20 mouse cellular contexts compared by ENCODE assay signal in genomic region chr14:60764526-60764925, GRCm38 (mm10). TPM values are rescaled to one million over a fixed set of nuclear protein-coding genes. Genes with fewer than 3 reads are reported as not detected.
DNase-seq lines count a peak whose midpoint lies in the region; ATAC-seq and TF ChIP-seq lines count a peak whose summit lies in the region.
"Had no signal": no experiment of that assay in that cellular context is flagged by ENCODE, and none has a peak within 500 bp of the region (broad histone marks: within the 10 kb centered on the region; RNA-seq: fewer than 3 reads in every experiment).

No protein-coding gene starts in this region.

- no peak for ATAC-seq in heart, embryonic 15.5 days (replicated peaks; ENCODE audit: insufficient number of reproducible peaks, insufficient read depth, low FRiP score, low read depth)
- no peak for ATAC-seq in liver, embryonic 12.5 days
- ATAC-seq: midbrain, embryonic 13.5 days had no signal

- DNase-seq in heart, postnatal 36 days: no peak
- DNase-seq in liver, adult 2 months (ENCODE audit: extremely low read depth, low read depth, low spot score): no peak
- DNase-seq in ES-E14 (ENCODE audit: low read depth, low spot score): no peak
- no peak for DNase-seq in embryonic facial prominence, embryonic 10.5 days (ENCODE audit: low spot score)
- DNase-seq in left cerebral cortex, adult 11 months (ENCODE audit: low spot score): no peak
- DNase-seq: cerebellum, adult 2 months; kidney, adult 9 months; left cerebral cortex, postnatal 4 days; liver, embryonic 13.5 days; right cerebral cortex, adult 18-20 months had no signal

- no peak overlapping the region for H3K9ac ChIP-seq in heart, embryonic 15.5 days
- H3K9ac ChIP-seq in liver, adult 2 months (ENCODE audit: low read depth, low read length): no peak overlapping the region
- H3K9ac ChIP-seq in liver, embryonic 12.5 days: no peak overlapping the region
- no peak overlapping the region for H3K9ac ChIP-seq in ES-E14 (ENCODE audit: insufficient read depth, low read depth, low read length, poor library complexity, severe bottlenecking)
- H3K9ac ChIP-seq: forebrain, embryonic 12.5 days; hindbrain, embryonic 12.5 days; liver, embryonic 13.5 days; lung, embryonic 15.5 days; midbrain, embryonic 13.5 days; neural tube, embryonic 13.5 days had no signal

- H3K9me3 ChIP-seq in heart, embryonic 15.5 days (replicated peaks): no peaks in the 10 kb centered on the region
- H3K9me3 ChIP-seq in liver, embryonic 12.5 days (replicated peaks): no peaks in the 10 kb centered on the region
- no peaks in the 10 kb centered on the region for H3K9me3 ChIP-seq in ES-E14 (ENCODE audit: control insufficient read depth, insufficient read depth, low read depth, low read length)
- H3K9me3 ChIP-seq in embryonic facial prominence, embryonic 10.5 days: no peaks in the 10 kb centered on the region
- H3K9me3 ChIP-seq: forebrain, embryonic 12.5 days; G1E; hindbrain, embryonic 12.5 days; liver, embryonic 13.5 days; lung, embryonic 15.5 days; midbrain, embryonic 13.5 days; neural tube, embryonic 13.5 days had no signal

- peak overlapping the region; percentile 20 for H3K27ac ChIP-seq in heart, embryonic 15.5 days
- peak overlapping the region; percentile 48 for H3K27ac ChIP-seq in liver, adult 2 months (replicated peaks; ENCODE audit: insufficient read depth, low read depth, low read length)
- no peak overlapping the region for H3K27ac ChIP-seq in liver, embryonic 12.5 days
- H3K27ac ChIP-seq in ES-E14 (ENCODE audit: insufficient read depth, low read depth, low read length, poor library complexity, severe bottlenecking): peak overlapping the region; percentile 6; the same call in 1 of the 2 replicates
- H3K27ac ChIP-seq in embryonic facial prominence, embryonic 10.5 days (replicated peaks): 0 out of 2 replicates have a peak overlapping the region, but pooled peaks have one; percentile 44
- H3K27ac ChIP-seq: hindbrain, embryonic 12.5 days; liver, embryonic 13.5 days; midbrain, embryonic 13.5 days; neural tube, embryonic 13.5 days had no signal

- no peaks in the 10 kb centered on the region for H3K27me3 ChIP-seq in heart, embryonic 15.5 days
- H3K27me3 ChIP-seq in liver, adult 2 months (ENCODE audit: control insufficient read depth, insufficient read depth, low read length): no peaks in the 10 kb centered on the region
- no peaks in the 10 kb centered on the region for H3K27me3 ChIP-seq in liver, embryonic 12.5 days (replicated peaks)
- H3K27me3 ChIP-seq in embryonic facial prominence, embryonic 10.5 days (replicated peaks; ENCODE audit: low read depth, poor library complexity, severe bottlenecking): no peaks in the 10 kb centered on the region
- H3K27me3 ChIP-seq: forebrain, embryonic 12.5 days; hindbrain, embryonic 12.5 days; liver, embryonic 13.5 days; lung, embryonic 15.5 days; midbrain, embryonic 13.5 days; neural tube, embryonic 13.5 days had no signal

- no peaks in the 10 kb centered on the region for H3K79me2 ChIP-seq in liver, adult 2 months (ENCODE audit: control insufficient read depth, insufficient read depth, low read length)

- in situ Hi-C loops in ES-E14 (cut with MboI; ENCODE audit: low sequenced_read_pairs in 2 of 2, unreplicated experiment in 2 of 2): no loop called here

- no peak for TF ChIP-seq POLR2A in liver, adult 2 months (IDR thresholded peaks at IDR 0.05; ENCODE audit: extremely low read depth, insufficient read depth, low read length)

- intact Hi-C loops in heart, postnatal 36 days (cut with DNase I): no loop called here

- 49% methylated on average over 4 of the region's 4 CpGs for WGBS in heart, embryonic 15.5 days
- WGBS in liver, adult 2 months: 81% methylated on average over 4 of the region's 4 CpGs
- 74% methylated on average over 4 of the region's 4 CpGs for WGBS in liver, embryonic 12.5 days (ENCODE audit: insufficient replicate concordance)
- WGBS in embryonic facial prominence, embryonic 10.5 days: 77% methylated on average over 4 of the region's 4 CpGs

- TF ChIP-seq CTCF in liver, adult 2 months (IDR thresholded peaks at IDR 0.05; ENCODE audit: low read depth, low read length): no peak

- H3K36me3 ChIP-seq in heart, embryonic 15.5 days: peaks cover 23% of the 10 kb centered on the region
- peaks cover 29% of the 10 kb centered on the region for H3K36me3 ChIP-seq in liver, adult 2 months (ENCODE audit: control insufficient read depth, insufficient read depth, low read length)
- H3K36me3 ChIP-seq in liver, embryonic 12.5 days: peaks cover 32% of the 10 kb centered on the region
- peaks cover 17% of the 10 kb centered on the region for H3K36me3 ChIP-seq in ES-E14 (ENCODE audit: control insufficient read depth, insufficient read depth, low read length, poor library complexity, severe bottlenecking)
- H3K36me3 ChIP-seq in embryonic facial prominence, embryonic 10.5 days (replicated peaks): peaks cover 33% of the 10 kb centered on the region
- H3K36me3 ChIP-seq: G1E had no signal

- H3K4me3 ChIP-seq in heart, embryonic 15.5 days: no peak overlapping the region
- H3K4me3 ChIP-seq in liver, adult 2 months (ENCODE audit: insufficient read depth, low read depth, low read length): no peak overlapping the region
- H3K4me3 ChIP-seq in liver, embryonic 12.5 days: no peak overlapping the region
- no peak overlapping the region for H3K4me3 ChIP-seq in ES-E14 (ENCODE audit: insufficient read depth in 1 of 2, low read depth in 1 of 2, low read length in 2 of 2, poor library complexity in 1 of 2, severe bottlenecking in 1 of 2)
- H3K4me3 ChIP-seq in embryonic facial prominence, embryonic 10.5 days: no peak overlapping the region
- H3K4me3 ChIP-seq: forebrain, embryonic 12.5 days; hindbrain, embryonic 12.5 days; liver, embryonic 13.5 days; lung, embryonic 15.5 days; midbrain, embryonic 13.5 days; neural tube, embryonic 13.5 days had no signal

- peaks cover 32% of the 10 kb centered on the region for H3K4me1 ChIP-seq in heart, embryonic 15.5 days (replicated peaks)
- H3K4me1 ChIP-seq in liver, adult 2 months (ENCODE audit: control insufficient read depth, insufficient read depth, low read length): no peaks in the 10 kb centered on the region
- H3K4me1 ChIP-seq in liver, embryonic 12.5 days: no peaks in the 10 kb centered on the region
- peaks cover 18 to 39% of the 10 kb centered on the region in 2 experiments for H3K4me1 ChIP-seq in ES-E14 (ENCODE audit: control insufficient read depth in 2 of 2, insufficient read depth in 2 of 2, low read length in 2 of 2, poor library complexity in 1 of 2)
- H3K4me1 ChIP-seq in embryonic facial prominence, embryonic 10.5 days: peaks cover 14% of the 10 kb centered on the region
- H3K4me1 ChIP-seq: hindbrain, embryonic 12.5 days; midbrain, embryonic 13.5 days had no signal

- no peak overlapping the region for H3K4me2 ChIP-seq in heart, embryonic 15.5 days
- no peak overlapping the region for H3K4me2 ChIP-seq in liver, embryonic 12.5 days
- H3K4me2 ChIP-seq: forebrain, embryonic 12.5 days; hindbrain, embryonic 12.5 days; liver, embryonic 13.5 days; lung, embryonic 15.5 days; midbrain, embryonic 13.5 days; neural tube, embryonic 13.5 days had no signal

TF ChIP-seq in ES-E14, 5 proteins besides CTCF, POLR2A, EP300 and RAD21:
- TF ChIP-seq ZNF384 (IDR thresholded peaks at IDR 0.05; ENCODE audit: low read depth, low read length): no peak
- TF ChIP-seq CHD2 (IDR thresholded peaks at IDR 0.05; ENCODE audit: low read depth, low read length): 0 out of 2 replicates have a peak, but pooled peaks have one; percentile 22
- no peak for TF ChIP-seq HCFC1 (IDR thresholded peaks at IDR 0.05; ENCODE audit: borderline replicate concordance, insufficient read depth, low read length)

RNA-seq across cellular contexts. Expression of gene C1qtnf9, which starts 3.4 kb away (rescaled TPM):
- 2.3 and 2.4 TPM in 2 replicates for polyA plus RNA-seq in heart, embryonic 15.5 days (2015; fragmentation: Nextera tagmentation; extraction: Ambion mirVana)
- total RNA-seq in heart, postnatal 36 days (2021): 10 to 100 TPM; 36.8 to 68.6 TPM
- total RNA-seq in liver, adult 2 months (2014; rRNA removed): 0.34 and 0.46 TPM in 2 replicates
- polyA plus RNA-seq in liver, adult 2 months (2012; rRNA removed): 0.07 and 0.24 TPM in 2 replicates
- 0.08 and 0.17 TPM in 2 replicates for polyA plus RNA-seq in liver, embryonic 12.5 days (2016; fragmentation: Nextera tagmentation; extraction: Ambion mirVana)
- total RNA-seq in ES-E14 (2012; rRNA removed): 0.49 and 0.90 TPM in 2 replicates
- 0.15 and 0.18 TPM in 2 replicates for polyA plus RNA-seq in embryonic facial prominence, embryonic 10.5 days (2016; fragmentation: Nextera tagmentation; extraction: Ambion mirVana)
- polyA plus RNA-seq: C2C12; embryonic facial prominence, embryonic 11.5 days; G1E; midbrain, embryonic 13.5 days had no signal

RNA-seq across cellular contexts. Expression of gene Mipep, which starts 19.8 kb away (rescaled TPM):
- 29.2 TPM in 2 replicates for polyA plus RNA-seq in heart, embryonic 15.5 days (2015; fragmentation: Nextera tagmentation; extraction: Ambion mirVana)
- 10 to 100 TPM; 61.9 to 62.4 TPM for total RNA-seq in heart, postnatal 36 days (2021)
- total RNA-seq in liver, adult 2 months (2014; rRNA removed): 26.0 and 30.1 TPM in 2 replicates
- polyA plus RNA-seq in liver, adult 2 months (2012; rRNA removed): 13.9 and 15.2 TPM in 2 replicates
- 19.2 and 19.9 TPM in 2 replicates for polyA plus RNA-seq in liver, embryonic 12.5 days (2016; fragmentation: Nextera tagmentation; extraction: Ambion mirVana)
- total RNA-seq in ES-E14 (2012; rRNA removed): 7.9 and 17.3 TPM in 2 replicates
- polyA plus RNA-seq in embryonic facial prominence, embryonic 10.5 days (2016; fragmentation: Nextera tagmentation; extraction: Ambion mirVana): 24.6 and 25.0 TPM in 2 replicates
